Mouse (Mus musculus): ENCODE data around the gene Xrcc5. TPM values are rescaled to one million over a fixed set of nuclear protein-coding genes. Genes with fewer than 3 reads are reported as not detected.

The Xrcc5 gene
- polyA plus RNA-seq, 2 experiments from 2014 or later, result 28.3 to 31.8 TPM

DNA sequence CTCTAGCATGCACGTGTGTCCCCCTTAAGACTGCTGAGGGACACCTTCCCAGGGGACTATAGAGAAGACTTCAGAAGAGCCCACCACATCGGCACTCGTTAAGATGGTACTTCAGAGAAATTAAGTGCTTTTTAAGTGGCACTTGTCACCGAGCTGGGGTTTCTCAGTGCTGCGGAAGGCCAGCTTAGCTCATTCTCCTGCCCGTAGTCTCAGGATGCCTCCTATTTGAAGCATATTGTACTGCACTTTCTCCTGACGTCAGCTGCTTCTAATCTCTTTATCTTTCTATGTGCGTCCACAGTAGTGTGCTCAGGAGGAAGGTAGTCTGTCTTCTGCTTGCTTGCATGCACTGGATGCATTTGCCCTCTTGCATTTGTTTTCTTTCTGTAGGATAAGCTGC is 9.2 kb downstream of the Xrcc5 start:
- no peak for ATAC-seq

DNA sequence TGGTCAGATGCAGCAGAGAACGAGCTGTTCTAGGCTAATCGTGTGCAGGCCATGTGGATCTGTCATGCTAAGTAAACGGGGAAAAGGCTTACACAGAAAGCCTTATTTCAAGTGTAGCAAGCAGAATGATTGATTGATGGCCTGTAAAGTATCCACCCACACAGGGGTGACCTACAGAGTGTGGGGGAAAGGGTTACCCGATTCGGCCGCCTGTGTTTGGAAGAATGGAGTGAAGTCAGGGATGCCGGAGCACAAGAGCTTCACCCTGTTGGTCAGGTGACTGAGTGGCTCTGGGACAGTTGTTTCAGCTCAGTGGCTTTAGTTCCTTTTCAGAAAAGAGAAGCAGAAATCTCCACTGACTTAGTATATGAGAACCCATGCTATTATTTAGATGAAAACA is 9.7 kb downstream of the Xrcc5 start:
- no peak for ATAC-seq

DNA sequence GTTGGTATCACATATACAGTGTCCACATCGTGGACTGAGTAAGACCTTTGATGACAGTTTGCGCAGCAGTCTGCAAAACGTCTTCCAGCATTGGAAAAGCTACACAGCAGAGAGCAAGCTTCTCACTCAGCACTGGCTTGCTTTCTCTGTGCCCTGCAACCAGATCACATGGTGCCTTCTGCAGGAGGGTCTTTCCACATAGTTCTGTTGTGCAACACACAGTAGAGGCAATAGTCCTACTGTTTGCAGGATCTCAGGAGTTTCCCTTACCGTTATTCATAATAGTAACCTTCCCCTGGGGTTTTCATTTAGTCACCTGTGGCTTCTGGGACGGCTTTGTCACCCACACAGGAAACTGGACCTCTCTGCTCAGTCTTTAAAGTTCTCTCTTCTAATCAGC is 13.5 kb downstream of the Xrcc5 start:
- ATAC-seq, result no peak

DNA sequence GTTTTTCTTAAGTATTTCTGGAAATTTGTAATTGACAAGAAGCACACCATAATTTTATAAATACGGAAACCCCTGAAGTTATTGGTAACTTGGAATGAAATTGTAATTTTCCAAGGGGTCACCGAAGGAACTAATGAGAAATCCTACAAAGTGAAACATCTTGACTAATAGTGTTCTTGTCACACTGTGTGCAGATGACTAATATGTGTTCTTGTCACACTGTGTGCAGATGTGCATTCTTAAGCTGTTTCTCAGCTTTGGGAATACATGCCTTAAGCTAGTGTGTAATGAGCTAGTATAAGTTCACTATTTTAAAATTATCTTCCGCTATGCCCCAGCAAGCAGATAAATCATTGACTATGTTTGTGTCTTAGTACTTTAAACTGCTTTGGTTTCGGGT is 16.0 kb downstream of the Xrcc5 start:
- ATAC-seq, result no peak

DNA sequence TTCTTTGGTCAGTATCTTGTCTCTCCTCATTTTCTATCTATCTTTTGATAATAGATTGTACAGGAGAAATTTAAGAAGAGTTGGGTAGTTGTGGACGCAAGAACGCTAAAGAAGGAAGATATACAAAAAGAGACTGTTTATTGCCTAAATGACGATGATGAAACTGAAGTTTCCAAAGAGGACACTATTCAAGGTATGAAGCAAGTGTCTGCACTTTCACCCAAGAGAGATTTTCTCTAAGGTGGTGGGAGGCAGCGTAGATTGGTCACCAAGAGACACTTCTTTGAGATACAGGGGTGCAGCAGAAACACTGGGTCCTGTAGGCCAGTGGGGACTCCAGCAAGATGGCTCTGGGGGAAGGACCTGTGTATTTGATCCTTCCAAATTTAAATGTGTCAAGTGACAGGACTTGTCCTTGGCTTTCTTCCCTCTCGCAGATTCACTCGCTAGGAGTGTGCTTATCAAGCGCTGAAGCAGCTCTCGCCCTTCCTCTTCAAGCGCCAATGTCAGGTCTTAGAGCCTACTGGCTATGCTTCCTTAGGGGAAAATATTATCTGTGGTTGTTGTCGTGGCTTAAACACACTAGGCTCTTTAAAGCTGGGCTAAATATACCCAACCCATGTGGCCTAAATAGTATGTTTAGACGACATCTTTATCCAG is 19.1 kb downstream of the Xrcc5 start:
- no peak for ATAC-seq

DNA sequence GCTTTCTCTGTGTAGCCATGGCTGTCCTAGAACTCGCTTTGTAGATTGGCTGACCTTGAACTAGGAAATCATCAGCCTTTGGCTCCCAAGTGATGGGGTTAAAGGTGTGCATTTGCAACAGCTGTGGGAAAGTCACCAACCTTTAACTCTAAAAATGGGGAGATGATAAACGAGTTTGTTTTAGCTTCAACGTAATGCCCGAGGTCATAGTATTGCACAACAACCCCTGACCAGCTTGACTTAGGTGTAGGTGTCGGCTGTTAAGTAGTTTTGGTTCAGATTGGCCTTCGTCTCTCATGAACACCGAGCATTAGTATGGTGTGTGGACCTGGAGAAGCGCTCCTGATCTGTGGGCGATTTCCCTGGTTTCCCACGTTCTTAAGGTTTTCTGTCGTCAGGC is 27.6 kb downstream of the Xrcc5 start:
- no peak for ATAC-seq

GRCm38 (mm10) chr1:72336780-72337179 is 29.6 kb downstream of the Xrcc5 start:
- no peak for ATAC-seq

GRCm38 (mm10) chr1:72338341-72338740 is 31.1 kb downstream of the Xrcc5 start:
- ATAC-seq, result no peak

DNA sequence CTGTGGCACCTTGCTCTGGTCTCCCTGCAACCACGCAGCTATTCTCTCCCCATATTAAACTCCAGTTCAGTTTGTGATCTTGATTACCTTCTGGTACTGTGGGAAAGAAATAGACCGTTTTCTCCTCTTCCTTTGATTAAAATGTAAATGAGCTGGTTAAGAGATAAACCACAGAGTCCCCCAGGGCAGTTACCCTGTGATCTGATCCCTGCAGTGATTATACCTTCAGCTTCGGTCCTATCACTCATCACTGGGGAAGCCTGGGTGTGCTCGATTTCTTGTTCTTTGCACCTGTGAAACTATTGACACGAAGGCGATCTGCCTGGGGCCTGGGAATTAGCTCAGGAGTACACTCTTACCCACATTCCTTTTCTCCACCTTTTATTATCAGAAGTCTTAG is 40.7 kb downstream of the Xrcc5 start:
- ATAC-seq, result no peak

- no peak for ATAC-seq
Measured at GRCm38 (mm10) chr1:72354856-72355255, 47.6 kb downstream of the Xrcc5 start.

DNA sequence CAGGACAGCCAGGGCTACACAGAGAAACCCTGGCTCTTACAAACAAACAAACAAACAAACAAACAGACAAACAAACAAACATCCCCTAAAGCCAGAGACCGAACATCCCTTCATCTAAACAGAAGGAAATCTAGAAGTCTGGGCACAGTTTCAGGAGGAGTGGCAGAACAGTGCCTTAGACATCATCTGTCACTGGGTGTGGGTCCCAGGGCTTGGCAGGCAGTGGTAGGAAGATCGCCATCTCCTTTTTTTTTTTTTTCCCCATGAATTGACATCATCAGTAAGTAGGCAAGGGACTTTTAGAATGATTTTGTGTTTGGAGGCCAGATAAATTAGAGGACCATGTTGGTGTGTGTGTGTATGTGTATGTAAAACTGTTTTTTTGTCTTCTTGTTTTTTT is 51.0 kb downstream of the Xrcc5 start:
- no peak for ATAC-seq

GRCm38 (mm10) chr1:72359462-72359861 is 52.2 kb downstream of the Xrcc5 start:
- no peak for ATAC-seq

- no peak for ATAC-seq
Measured at GRCm38 (mm10) chr1:72360809-72361208, 53.6 kb downstream of the Xrcc5 start.

- no peak for ATAC-seq
Measured at GRCm38 (mm10) chr1:72364661-72365060, 57.4 kb downstream of the Xrcc5 start.

GRCm38 (mm10) chr1:72372512-72372911 is 65.3 kb downstream of the Xrcc5 start:
- no peak for ATAC-seq

- ATAC-seq, result no peak
Measured at GRCm38 (mm10) chr1:72372913-72373312, 65.7 kb downstream of the Xrcc5 start.

GRCm38 (mm10) chr1:72373648-72374047 is 66.4 kb downstream of the Xrcc5 start:
- ATAC-seq, result no peak

DNA sequence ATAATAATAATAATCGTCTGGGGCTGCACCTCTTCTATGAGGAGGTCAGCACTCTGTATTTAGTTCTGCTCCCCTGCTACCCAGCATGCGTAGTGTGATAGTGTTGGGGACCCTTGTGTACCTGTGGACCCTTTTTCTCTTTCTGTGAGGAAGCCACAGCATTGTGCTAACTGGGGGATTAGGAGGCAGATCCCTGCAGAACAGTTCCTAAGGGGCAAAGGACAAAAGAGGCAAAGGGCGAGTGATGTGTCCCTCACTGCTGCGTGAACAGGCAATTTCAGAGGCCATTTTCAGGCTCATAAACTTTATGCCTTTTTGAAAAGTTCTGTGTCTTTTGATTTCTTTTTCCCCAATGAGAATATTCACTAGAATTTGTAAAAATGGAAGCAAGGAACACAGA is 66.8 kb downstream of the Xrcc5 start:
- ATAC-seq, result no peak

DNA sequence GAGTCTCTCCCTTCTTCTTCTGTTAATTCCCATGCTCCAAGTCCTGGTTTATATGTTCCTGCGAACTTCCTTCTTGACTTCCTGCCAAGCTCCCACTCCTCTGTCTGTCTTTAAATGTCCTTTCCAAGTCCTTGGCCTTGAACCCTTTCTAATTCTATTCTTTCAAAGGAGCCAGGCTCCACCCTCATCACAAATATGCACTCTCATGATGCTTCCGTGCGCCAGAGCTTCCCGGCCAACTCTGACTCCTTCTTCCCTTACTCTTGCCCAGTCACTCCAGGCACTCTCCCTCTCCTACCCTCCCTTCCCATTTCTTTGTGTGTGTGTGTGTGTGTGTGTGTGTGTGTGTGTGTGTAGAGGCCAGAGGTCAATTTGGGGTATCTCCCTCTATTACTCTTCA is 70.9 kb downstream of the Xrcc5 start:
- ATAC-seq, result no peak

DNA sequence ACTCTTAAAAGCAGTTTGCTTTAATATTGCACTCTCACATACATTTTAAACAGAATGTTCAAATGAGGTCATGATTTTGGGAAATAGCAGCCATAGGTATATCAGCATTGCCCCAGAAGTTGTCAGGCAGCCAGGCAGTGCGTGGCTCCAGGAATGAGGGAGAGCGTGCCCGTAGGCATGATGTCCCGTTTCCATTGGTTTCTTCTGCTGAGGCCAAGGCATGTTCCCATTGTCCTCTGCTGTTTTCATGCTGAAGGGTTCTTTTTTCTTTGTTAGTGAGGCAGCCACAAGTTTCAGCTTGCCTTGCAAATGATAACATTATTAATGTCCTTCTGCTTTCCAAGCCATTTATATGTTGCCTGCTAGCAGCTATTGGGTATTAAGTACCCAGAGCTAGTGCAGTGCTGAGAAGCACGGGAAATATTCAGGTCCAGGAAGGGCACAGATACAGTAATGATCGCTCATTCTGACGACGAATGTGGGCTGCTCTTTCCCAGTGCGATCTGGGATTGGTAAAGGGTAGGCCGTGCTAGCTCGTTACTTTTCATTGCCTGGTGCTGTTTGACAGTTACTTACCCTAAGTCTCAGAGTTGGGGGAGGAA is 72.6 kb downstream of the Xrcc5 start:
- no peak for ATAC-seq

- ATAC-seq, result no peak
Measured at GRCm38 (mm10) chr1:72380544-72380943, 73.3 kb downstream of the Xrcc5 start.

- ATAC-seq, result no peak
Measured at GRCm38 (mm10) chr1:72383056-72383455, 75.8 kb downstream of the Xrcc5 start.

- no peak for ATAC-seq
Measured at GRCm38 (mm10) chr1:72383651-72384050, 76.4 kb downstream of the Xrcc5 start.

DNA sequence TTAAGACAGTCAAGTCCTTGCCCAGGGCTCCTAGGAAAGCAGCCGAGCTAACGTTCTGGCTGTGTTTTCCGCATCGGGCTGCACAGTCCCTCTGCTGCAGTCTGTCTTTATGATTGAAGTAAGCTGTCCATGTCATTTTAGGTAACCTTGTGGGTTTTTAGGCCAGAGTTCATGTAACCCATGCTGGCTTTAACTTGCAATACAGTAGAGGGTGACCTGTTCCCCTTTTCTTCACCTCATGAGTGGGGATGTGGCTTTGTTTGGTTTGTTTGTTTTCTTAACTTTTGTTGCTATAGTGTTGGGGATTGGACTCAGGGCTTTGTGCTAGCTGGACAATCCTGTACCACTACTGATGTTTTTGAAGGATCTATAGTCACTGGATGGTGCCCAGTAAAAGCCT is 83.2 kb downstream of the Xrcc5 start:
- no peak for ATAC-seq

Measured in activated CD4-positive, CD25-positive, alpha-beta regulatory T cell, adult 4 months (primary cell).